Mouse (Mus musculus) natural killer cell, adult 2 months (primary cell): ENCODE measurements around the gene Cnmd.

Experiments
- DNase-seq, 2 experiments: peaks; one replicate each; pipeline ENCODE4 v3.0.0; 2022; ENCODE audit warnings: low spot score in 2 of 2

Gene Cnmd

DNA sequence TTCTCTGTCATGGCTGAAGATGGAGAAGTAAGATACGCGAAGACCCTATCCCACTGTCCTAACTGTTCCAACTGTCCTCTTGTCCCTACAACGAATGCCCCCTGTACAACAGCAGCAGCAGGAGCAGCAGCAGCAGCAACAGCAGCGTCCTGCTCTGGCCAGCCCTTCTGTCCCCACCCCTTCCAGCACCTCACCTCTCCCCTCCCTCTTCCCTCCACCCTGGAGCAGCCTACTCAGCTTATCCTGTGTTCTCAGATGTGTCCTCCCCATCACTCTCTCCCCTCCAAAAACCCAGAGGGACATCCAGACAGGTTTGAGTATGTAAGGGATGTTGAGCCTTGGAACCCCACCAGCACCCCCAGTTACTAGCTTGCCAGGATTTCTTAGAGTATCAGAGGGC lies at the start of gene Cnmd:
Cnmd (minus strand) TSS at position 170 of the 400 bp plus-strand sequence.
- no peak for DNase-seq

DNA sequence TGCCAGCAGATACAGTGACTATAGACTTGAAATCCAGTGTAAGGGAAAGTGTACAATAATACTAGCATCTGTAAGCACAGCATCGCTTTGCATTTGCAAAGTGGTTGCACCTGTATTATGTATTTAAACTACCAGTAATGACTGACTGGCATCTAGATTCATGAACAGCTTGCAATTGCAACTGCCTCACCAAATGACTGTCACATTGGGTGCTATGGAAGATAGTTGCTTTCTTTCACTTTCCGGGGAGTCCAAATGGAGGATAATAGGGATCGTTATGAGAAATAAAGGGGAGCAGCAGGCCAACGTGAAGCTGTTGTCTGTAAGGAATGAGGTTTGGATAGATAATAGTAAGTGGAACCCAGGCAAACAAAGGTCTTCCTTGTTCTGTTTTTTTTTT lies 49.3 kb upstream of the Cnmd start:
- no peak for DNase-seq

DNA sequence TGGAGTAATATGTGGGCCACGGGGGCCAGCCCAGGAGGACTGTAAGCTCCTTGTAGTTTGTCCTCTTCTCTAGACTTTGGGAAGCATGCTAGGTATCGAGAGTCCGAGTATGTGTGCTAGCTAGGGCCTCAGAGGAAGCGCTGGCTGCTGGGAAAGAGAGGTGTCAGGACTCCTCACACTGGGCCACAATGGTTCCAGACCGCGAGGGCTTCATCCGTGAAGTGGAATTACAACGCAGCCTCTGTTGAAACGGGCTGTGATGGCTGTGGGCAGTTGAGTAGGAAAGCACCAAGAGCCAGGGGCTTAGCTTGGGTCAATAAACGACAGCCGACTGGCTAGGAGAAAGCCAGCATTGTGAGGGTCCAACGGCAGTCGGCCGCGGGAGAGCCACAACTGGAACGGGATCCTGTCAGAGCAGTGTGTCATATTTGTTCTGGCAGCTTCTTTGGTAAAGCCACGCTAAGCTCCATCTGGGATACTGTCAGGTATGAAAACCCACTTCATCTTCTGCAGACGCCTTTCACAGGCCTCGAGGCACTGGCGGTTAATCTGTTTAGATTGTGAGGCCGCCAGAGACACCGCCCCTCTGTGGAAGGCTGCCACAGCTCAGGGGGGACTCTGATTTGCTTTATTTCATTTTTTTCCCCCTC lies 41.7 kb upstream of the Cnmd start:
- DNase-seq = no peak

DNA sequence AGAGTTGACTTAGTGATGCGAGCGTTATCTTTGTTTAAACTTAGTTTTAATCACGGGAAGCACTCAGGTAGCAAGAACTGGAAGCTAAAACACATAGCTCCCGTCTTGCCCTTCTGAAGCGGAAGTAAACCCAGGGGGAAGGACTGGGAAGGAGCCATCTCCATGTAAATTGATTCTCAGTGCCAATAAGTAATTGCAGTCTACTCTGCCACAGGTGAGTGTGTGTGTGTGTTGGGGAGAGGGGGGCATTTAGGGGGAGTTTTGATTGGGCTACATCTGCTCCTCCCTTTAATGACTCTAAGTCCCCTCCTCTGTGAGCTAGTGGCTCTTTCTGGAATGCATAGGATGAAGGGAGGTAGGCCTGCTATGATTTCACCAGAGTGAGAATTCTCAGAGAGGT lies 39.6 kb upstream of the Cnmd start:
- no peak for DNase-seq

DNA sequence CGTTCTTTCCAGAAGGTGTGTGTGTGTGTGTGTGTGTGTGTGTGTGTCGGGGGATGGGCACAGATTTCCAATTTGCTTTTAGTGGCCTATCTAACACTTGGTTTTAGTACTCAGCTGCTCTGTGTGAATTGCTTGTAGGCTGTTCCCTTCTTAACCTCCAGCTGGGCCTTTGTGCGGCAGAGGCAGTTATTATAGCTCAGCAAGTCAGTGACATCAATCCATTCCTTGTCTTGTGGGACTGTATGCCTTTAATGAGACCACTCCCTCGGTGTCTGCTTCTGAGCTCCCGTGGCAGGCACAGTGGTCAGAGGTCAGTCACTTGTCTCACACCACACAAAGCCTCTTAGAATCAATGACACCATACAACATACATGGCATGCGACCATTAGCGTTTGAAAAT lies 39.1 kb upstream of the Cnmd start:
- no peak for DNase-seq

DNA sequence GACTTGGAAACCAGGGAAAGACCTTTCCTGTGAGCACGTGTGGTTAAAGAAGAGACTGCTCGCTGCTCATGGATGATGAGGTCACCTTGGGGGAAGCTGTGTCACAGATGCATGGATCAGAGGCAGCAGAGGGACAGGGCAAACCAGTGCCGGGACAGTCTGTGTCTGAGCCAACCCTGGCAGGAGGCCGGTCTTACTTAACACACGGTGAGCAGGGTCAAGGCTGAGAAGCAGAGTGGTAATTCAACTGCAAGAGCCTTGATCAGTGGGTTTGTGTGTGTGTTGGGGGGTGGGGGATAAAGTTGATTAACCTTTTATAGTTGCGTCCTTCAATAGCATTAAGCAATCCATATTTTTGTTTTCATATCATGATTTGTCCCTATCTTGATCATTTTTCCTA lies 37.4 kb upstream of the Cnmd start:
- no peak for DNase-seq

DNA sequence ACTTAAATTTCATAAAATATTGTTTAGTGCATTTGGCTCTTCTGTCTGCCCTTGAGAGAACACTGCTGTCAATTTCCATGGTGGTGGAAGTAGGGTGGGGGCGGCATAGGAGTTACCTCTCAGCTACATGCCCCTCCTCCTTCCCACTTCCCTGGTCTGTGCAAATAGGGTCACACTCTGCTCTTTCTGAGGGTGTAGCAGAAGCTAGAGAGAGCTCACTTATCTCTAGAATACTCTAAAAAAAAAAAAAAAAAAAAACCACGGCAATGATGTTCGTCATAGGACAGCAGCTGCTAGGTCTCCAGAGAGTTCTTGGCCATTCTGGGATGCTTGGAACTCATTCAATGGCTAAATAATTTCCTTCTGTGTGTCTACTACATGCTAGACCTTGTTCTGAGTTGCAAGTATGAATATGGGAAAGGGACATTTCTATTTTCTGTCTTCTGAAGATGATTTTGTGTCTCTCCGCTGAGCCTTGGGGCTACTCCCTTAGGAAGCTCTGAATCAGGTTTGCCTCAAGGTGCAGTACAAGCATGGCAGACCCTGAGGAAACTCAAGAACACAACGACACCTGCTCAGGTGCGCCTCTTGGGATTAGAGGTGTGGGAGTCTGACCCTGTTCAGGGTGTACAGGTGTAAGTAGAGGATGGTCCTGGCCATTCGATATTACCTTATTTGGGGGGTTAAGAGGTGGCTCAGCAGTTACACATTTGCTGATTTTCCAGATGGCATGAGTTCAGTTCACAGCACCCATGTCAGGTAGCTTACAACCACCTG lies 28.3 kb upstream of the Cnmd start:
- DNase-seq = no peak

DNA sequence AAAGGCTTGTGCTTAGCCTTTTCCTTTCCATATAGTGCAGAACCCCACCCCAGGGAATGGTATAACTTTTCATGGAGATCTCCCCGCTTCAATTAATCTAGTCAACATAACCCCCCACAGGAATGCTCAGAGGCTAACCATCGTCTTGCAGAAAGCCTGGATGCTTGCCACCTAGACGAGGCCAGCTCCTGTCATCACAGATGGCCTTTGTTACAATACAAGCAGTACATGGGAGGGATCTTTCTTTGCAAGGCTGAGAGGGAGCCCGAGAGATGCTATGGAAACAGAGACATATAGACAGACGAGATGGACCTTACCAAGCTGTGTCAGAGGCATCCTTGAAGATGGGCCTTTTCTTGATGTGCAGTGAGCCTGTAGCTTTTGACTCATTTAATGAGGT lies 18.7 kb upstream of the Cnmd start:
- no peak for DNase-seq

DNA sequence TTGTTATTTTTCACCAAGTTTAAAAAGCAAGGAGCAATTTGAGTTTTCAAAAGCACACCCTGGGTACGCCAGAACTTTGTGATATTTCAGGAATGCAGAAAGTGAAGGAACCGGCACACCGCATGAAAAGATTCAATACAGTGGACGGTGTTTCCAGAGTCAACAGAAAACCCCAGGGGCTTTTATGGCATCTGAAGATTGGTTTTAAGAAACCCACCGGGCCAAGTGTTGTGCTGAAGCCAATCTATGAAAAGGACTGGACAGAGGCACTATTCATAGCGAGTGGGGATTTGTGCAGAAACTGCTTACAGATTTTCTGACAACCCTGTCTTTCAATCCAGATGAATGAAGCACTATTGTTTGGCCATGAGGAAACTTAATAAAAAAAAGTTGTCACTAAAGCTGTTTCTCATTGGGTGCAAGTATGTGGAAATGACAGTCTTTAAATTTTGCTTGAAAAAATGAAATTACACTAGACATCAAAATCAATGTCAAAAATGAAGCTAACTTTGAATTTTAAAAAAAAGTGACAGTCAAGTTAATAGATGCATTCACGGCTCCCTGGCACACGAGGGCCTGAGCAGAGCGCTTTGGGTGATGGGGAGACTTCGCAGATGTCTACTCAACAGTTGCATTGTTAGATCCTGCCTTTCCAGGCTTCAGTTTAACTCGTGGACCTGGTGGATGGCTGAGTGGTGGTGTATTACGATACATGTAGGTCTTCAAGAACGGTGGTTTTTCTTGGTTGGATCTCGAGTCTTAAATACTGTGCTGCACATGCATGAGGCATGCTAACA lies 16.1 kb upstream of the Cnmd start:
- no peak for DNase-seq

DNA sequence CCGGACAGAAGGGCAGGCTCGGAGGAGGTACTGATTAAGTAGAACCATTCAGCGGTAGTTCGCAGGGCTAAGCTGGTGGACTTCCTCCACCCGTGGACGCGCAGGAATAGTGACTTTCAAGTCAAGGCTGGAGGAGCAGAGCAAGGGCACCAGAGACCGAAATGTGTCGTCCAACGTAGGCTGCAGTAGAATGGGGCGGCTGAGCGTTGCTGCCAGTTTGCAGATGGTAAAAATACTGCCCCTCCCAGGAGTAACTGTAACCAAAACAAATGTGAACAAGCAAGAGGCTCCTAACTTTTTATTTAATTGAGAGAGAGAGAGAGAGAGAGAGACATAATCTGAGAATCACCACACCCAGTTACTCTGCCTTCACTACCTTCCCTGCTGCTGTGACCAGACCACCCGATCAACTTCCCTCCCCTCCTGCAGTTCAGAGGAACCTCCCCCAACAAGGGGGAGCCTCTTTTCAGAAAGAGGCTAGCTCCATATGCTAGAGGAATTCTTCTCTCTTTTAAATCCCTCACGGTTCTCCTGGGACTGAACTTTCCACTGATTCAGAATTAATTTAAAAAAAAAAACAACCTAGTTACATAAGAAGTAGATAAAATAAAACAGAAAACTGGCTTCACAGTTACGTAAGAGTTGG lies 15.3 kb upstream of the Cnmd start:
- DNase-seq = no peak

DNA sequence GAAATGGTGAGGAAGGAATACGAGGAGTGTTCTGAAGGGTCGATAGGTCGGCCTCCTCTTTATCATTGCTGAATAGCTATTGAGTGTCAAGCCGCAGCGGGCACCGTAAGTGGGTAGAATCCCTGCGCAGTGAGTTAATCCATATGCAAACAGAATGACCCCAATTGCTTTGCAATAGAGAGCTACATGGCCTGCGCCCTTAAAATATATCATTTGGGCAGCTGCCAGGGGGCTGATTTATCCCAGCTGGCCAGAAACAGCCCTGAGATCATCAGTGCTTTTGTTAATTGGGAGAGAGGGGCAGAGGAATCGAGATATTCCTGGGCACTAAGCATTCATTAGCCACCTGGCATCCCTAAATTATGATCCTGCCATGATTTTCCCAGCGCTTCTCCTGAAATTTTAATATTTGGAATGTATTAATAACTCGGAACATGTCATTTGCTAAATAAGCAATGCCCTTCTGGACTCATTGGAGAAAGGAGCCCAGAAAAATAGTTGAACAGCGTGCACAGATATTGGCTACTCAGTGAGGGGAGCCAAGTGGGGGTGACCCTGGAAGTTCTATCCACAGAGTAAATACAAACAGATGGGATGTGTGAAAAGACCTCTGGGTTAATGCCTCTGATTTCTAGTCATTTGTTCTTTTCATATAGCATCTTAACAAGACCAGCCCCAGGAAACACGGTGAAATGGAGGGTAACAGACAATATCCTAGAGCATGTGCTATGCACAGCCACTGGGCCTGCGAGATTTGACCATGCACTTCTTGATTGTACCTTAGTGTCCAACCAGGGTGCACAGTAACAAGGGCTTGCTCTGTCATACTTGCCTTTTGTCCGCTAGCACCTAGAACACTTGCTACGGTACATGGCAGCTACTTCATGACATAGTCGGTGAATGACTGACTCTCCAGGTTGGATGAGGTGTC lies 11.4 kb upstream of the Cnmd start:
- DNase-seq = no peak

DNA sequence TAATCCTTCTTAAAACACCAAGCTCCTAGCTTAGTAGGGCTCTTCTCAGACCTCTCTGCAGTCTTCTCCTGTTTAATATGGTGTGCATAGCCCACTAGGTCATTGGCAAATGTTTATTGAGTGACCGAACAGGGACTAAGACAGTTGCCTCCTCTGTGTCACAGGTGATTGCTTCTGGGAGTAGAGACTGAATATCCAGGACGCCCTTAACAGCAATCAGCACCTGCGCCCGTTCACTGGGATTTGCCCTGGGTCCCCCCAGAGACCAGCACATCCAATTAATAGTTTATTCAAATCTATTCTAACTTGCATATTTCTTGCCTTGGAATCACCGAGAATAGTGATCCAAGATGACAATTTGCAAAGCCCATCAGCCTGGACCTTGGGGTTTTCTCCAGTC lies 10.6 kb upstream of the Cnmd start:
- DNase-seq = no peak

DNA sequence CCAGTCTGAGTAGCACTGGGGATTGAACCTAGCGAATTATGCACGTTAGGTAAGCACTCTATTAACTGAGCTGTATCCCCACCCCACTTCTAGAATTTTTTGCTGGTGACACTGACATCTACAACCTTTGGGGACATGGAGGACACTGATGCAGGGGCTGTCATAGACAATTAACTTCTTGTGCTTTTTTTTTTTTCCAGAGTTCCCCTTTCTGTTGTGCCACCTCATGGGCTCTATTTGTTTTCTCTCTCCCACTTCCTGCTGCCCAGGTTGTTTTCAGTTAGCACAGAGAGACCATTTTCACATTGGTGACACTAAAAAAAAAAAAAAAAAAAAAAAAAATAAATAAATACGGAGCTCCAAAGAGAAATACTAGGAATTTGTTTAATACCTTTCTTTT lies 9.0 kb upstream of the Cnmd start:
- DNase-seq = no peak

DNA sequence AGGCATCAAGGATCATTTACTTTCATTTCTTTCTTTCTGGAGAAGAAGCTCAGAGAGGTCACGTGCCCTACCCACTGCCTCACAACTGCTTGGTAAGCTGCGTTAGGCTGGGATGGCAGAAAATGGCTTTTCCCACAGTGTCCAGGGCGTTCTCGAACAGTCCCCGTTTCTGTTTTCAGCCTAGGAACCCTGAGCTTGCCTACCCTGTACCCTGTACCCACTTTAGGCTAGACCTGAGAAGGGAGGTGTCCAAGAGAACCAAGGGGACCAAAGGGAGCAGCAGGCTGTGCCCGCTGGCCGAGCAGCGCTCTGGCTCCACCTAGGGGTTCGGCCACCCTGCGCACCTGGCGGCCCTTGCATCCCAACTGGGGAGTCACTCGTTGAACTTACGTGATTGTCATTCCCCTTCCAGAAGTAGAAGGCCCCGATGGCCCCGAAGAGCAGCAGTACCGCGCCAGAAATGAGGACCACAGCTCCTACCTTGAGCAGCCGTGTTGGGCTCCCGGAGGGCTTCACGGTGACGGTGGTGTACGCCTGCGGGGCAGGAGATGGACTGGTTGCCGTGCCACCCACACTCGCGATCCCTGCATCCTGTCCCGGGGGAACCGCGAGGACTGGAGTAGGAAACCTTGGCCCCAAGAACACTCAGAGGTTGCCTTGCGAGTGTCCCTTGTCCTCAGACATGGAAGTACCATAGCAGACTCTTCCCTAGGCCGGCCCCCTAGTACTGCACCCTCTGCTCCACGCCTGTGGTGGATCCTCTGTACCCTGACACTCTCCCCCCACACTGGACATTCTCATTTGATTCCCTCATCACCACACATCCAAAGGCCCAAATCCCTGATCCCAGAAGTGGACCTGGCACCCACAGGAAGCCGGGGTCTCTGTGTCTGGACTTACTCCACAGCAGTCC lies 709 bp downstream of the Cnmd start:
- DNase-seq = peak; percentile 52 to 58

DNA sequence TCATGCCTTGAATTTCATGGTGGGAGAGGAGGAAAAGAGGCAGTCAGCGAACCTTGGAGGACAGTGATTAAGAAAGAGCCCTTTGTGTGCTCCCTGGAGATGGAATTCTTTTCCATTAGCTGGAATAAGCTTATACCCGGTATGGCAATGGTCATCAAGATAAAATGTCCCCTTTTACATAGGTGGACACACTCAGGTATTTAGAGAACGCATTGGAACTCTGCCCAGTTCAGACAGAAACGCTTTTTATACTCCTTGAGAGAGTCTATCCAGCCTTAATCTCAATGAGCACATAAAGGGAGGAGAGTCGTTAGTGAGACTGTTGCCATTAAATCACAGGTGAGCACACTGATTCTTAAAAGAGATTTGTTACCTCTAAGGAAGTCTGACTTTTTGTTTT lies 1.5 kb downstream of the Cnmd start:
- no peak for DNase-seq

DNA sequence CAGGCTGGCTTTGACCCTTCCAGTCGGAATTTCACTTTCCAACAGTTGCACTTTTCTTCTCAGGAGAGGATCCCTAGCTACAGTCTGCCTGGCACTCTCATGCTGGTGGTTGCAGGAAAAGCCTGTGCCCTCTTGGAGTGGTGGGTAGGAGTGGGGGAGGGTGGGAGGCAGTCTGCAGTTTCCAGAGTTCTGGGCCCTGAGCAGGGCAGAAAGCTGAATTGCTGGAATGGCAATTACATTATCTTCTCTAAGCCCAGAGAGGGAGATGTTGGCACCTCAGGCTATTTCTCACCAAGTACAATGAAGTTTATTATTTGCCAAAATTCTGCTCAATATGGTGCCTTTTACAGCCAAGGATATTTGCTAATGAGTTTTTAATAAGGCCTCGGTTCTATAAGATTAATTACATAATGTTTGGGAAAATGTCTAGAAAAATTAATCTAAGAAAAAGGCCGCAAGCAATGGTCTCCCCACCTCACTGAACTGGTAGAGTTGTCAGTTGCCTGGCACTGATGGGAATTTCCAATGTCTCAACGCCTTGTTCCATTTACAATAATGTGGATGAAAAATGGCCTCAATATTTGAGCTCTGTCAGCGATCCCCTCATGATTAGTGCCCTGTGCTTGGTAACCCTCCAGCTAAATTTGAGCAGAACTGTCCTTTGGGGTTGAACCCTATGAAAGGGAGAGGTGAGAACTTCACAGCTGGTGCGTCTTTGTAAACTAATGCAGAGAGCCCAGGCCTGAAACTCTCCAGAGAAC lies 3.0 kb downstream of the Cnmd start:
- DNase-seq = no peak

DNA sequence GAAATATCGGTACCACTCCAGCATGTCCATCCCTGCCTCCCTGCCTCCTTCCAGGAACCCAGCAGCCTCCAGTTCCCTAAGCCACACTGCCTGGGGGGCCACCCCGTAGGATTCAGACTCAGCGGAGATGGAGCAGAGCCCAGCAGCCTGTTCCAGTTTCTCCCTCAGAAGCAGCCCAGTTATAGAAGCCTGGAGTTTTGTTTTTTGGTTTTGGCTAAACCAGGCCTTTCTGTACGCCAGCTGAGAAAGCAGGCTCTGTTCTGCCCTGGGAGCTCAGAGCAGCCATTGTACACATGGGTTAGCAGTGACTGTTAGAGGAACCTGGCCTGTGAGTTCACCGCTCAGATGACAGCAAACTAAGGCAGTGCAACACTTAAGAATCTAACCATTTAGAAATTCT lies 3.7 kb downstream of the Cnmd start:
- no peak for DNase-seq

DNA sequence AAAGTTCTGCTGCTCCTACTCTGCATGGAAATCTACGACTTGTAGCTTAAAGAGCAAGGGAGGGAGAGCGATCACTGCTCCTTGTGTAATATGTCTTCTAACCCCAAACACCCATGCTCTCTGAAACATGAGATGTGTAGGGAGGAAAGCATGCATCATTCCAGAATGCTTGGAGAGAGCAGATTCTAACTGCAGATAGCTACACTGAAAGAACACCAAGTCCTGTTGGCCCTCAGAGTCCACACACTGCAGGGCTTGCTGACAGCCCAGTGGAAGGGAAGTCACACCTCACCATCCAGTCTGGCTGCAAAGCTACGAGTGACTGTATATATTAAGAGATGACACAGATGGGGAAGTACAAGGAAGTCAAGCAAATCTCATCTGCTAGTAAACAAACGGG lies 9.3 kb downstream of the Cnmd start:
- no peak for DNase-seq

DNA sequence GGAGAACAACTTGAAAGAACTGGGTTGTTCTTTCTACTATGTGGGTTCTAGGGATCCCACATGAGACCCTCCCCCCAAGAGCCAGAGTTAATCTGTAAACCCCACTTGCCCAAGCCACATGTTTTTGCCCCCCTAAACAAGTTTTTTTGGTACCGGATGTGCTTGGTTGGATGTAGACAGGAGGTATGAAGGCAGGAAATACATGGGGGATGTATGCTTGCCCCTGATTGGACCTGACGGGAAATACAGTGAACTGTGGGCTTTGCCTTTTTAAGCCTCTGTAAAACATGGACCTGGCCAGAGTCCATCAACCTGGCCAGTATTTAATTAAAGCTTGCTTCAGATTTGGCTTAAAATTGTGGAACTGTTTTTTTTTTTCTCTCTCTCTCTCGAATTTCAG lies 12.3 kb downstream of the Cnmd start:
- DNase-seq = no peak
